Mouse (Mus musculus): Measurements from ENCODE around the gene Nol3. TPM values are rescaled to one million over a fixed set of nuclear protein-coding genes. Genes with fewer than 3 reads are reported as not detected.

The Nol3 gene
- total RNA-seq, 2 experiments from 2014 or later = not detected

DNA sequence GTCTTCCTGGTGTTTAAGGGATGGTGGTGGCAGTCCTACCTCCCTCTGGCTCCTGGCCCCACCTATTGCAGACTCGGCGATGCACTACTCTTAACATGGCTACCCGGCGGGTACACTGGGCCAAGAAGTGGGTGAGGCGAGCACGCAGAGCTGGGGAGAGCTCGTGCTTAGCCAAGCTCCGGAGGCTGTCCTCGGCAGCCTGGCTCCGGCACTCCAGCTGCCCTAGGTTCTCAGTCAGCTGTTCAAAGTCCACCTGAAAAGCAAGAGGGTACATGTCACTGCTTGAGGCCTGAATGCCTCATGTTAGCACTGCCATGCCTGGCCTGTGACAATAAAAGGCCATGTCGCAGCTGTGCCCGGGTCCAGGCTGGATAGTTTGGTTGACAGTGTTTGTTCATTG is 54.4 kb downstream of the Nol3 start:
- no peak for ATAC-seq (replicated peaks; ENCODE audit: low FRiP score, poor library complexity, severe bottlenecking)

- ATAC-seq (replicated peaks; ENCODE audit: low FRiP score, poor library complexity, severe bottlenecking) = no peak
These were observed 55.5 kb downstream of the Nol3 start for GRCm38 (mm10) chr8:105331469-105331868.

Other genes starting within 250 kb of the Nol3 start
- gene Ces3a, start 227.5 kb upstream of the Nol3 start, total RNA-seq (2015; ENCODE audit: low replicate concordance) = not detected in 2 replicates
- not detected in 2 replicates for gene Ces3a, start 227.5 kb upstream of the Nol3 start, total RNA-seq (2017; ENCODE audit: low replicate concordance)
- gene Ces3b, start 192.4 kb upstream of the Nol3 start, total RNA-seq (2015; ENCODE audit: low replicate concordance) = not detected in 2 replicates
- gene Ces3b, start 192.4 kb upstream of the Nol3 start, total RNA-seq (2017; ENCODE audit: low replicate concordance) = not detected in 2 replicates
- not detected in 2 replicates for gene Ces4a, start 144.3 kb upstream of the Nol3 start, total RNA-seq (2015; ENCODE audit: low replicate concordance)
- gene Ces4a, start 144.3 kb upstream of the Nol3 start, total RNA-seq (2017; ENCODE audit: low replicate concordance) = not detected in 2 replicates
- 25.9 and 34.4 TPM in 2 replicates for gene Cbfb, start 105.5 kb upstream of the Nol3 start, total RNA-seq (2015; ENCODE audit: low replicate concordance)
- 18.0 and 29.3 TPM in 2 replicates for gene Cbfb, start 105.5 kb upstream of the Nol3 start, total RNA-seq (2017; ENCODE audit: low replicate concordance)
- 19.8 and 24.3 TPM in 2 replicates for gene D230025D16Rik, start 51.0 kb upstream of the Nol3 start, total RNA-seq (2015; ENCODE audit: low replicate concordance)
- gene D230025D16Rik, start 51.0 kb upstream of the Nol3 start, total RNA-seq (2017; ENCODE audit: low replicate concordance) = 12.9 and 19.5 TPM in 2 replicates
- gene B3gnt9, start 21.0 kb upstream of the Nol3 start, total RNA-seq (2015; ENCODE audit: low replicate concordance) = 1.7 and 2.9 TPM in 2 replicates
- 0.77 TPM in 1 of 2 replicates, not detected in the other for gene B3gnt9, start 21.0 kb upstream of the Nol3 start, total RNA-seq (2017; ENCODE audit: low replicate concordance)
- gene Tradd, start 11.5 kb upstream of the Nol3 start, total RNA-seq (2015; ENCODE audit: low replicate concordance) = 5.8 and 6.7 TPM in 2 replicates
- gene Tradd, start 11.5 kb upstream of the Nol3 start, total RNA-seq (2017; ENCODE audit: low replicate concordance) = 2.7 TPM in 1 of 2 replicates, not detected in the other
- 2.5 TPM in 1 of 2 replicates, not detected in the other for gene Fbxl8, start 11.5 kb upstream of the Nol3 start, total RNA-seq (2015; ENCODE audit: low replicate concordance)
- gene Fbxl8, start 11.5 kb upstream of the Nol3 start, total RNA-seq (2017; ENCODE audit: low replicate concordance) = 0.08 TPM in 1 of 2 replicates, not detected in the other
- gene Hsf4, start 6.3 kb upstream of the Nol3 start, total RNA-seq (2015; ENCODE audit: low replicate concordance) = not detected in 2 replicates
- gene Hsf4, start 6.3 kb upstream of the Nol3 start, total RNA-seq (2017; ENCODE audit: low replicate concordance) = not detected in 2 replicates
- 1.7 TPM in 1 of 2 replicates, not detected in the other for gene 4931428F04Rik, start 13.7 kb downstream of the Nol3 start, total RNA-seq (2015; ENCODE audit: low replicate concordance)
- gene 4931428F04Rik, start 13.7 kb downstream of the Nol3 start, total RNA-seq (2017; ENCODE audit: low replicate concordance) = 1.7 TPM in 1 of 2 replicates, not detected in the other
- gene Exoc3l, start 20.0 kb downstream of the Nol3 start, total RNA-seq (2015; ENCODE audit: low replicate concordance) = 3.2 TPM in 1 of 2 replicates, not detected in the other
- 8.5 and 18.6 TPM in 2 replicates for gene Exoc3l, start 20.0 kb downstream of the Nol3 start, total RNA-seq (2017; ENCODE audit: low replicate concordance)
- 632 and 674 TPM in 2 replicates for gene E2f4, start 21.5 kb downstream of the Nol3 start, total RNA-seq (2015; ENCODE audit: low replicate concordance)
- 268 and 326 TPM in 2 replicates for gene E2f4, start 21.5 kb downstream of the Nol3 start, total RNA-seq (2017; ENCODE audit: low replicate concordance)
- 10.1 and 18.7 TPM in 2 replicates for gene Elmo3, start 29.5 kb downstream of the Nol3 start, total RNA-seq (2015; ENCODE audit: low replicate concordance)
- 14.0 and 21.9 TPM in 2 replicates for gene Elmo3, start 29.5 kb downstream of the Nol3 start, total RNA-seq (2017; ENCODE audit: low replicate concordance)
- gene Lrrc29, start 50.1 kb downstream of the Nol3 start, total RNA-seq (2015; ENCODE audit: low replicate concordance) = 23.4 and 26.8 TPM in 2 replicates
- 24.8 and 31.7 TPM in 2 replicates for gene Lrrc29, start 50.1 kb downstream of the Nol3 start, total RNA-seq (2017; ENCODE audit: low replicate concordance)
- gene Tmem208, start 50.2 kb downstream of the Nol3 start, total RNA-seq (2015; ENCODE audit: low replicate concordance) = 67.9 and 68.8 TPM in 2 replicates
- gene Tmem208, start 50.2 kb downstream of the Nol3 start, total RNA-seq (2017; ENCODE audit: low replicate concordance) = 18.1 and 30.2 TPM in 2 replicates
- 1.3 and 3.2 TPM in 2 replicates for gene Fhod1, start 71.8 kb downstream of the Nol3 start, total RNA-seq (2015; ENCODE audit: low replicate concordance)
- gene Fhod1, start 71.8 kb downstream of the Nol3 start, total RNA-seq (2017; ENCODE audit: low replicate concordance) = 0.08 and 0.90 TPM in 2 replicates
- gene Slc9a5, start 72.7 kb downstream of the Nol3 start, total RNA-seq (2015; ENCODE audit: low replicate concordance) = 2.9 TPM in 1 of 2 replicates, not detected in the other
- gene Slc9a5, start 72.7 kb downstream of the Nol3 start, total RNA-seq (2017; ENCODE audit: low replicate concordance) = not detected in 2 replicates
- gene Plekhg4, start 97.1 kb downstream of the Nol3 start, total RNA-seq (2015; ENCODE audit: low replicate concordance) = not detected in 2 replicates
- not detected in 2 replicates for gene Plekhg4, start 97.1 kb downstream of the Nol3 start, total RNA-seq (2017; ENCODE audit: low replicate concordance)
- gene Kctd19, start 137.4 kb downstream of the Nol3 start, total RNA-seq (2015; ENCODE audit: low replicate concordance) = not detected in 2 replicates
- gene Kctd19, start 137.4 kb downstream of the Nol3 start, total RNA-seq (2017; ENCODE audit: low replicate concordance) = not detected in 2 replicates
- 1.4 TPM in 1 of 2 replicates, not detected in the other for gene Lrrc36, start 137.4 kb downstream of the Nol3 start, total RNA-seq (2015; ENCODE audit: low replicate concordance)
- gene Lrrc36, start 137.4 kb downstream of the Nol3 start, total RNA-seq (2017; ENCODE audit: low replicate concordance) = 1.2 TPM in 1 of 2 replicates, not detected in the other
- 2.5 TPM in 1 of 2 replicates, not detected in the other for gene Tppp3, start 195.4 kb downstream of the Nol3 start, total RNA-seq (2015; ENCODE audit: low replicate concordance)
- 2.2 TPM in 1 of 2 replicates, not detected in the other for gene Tppp3, start 195.4 kb downstream of the Nol3 start, total RNA-seq (2017; ENCODE audit: low replicate concordance)
- 2.5 TPM in 1 of 2 replicates, not detected in the other for gene Zdhhc1, start 220.8 kb downstream of the Nol3 start, total RNA-seq (2015; ENCODE audit: low replicate concordance)
- gene Zdhhc1, start 220.8 kb downstream of the Nol3 start, total RNA-seq (2017; ENCODE audit: low replicate concordance) = 0.39 TPM in 1 of 2 replicates, not detected in the other
- gene Hsd11b2, start 242.6 kb downstream of the Nol3 start, total RNA-seq (2015; ENCODE audit: low replicate concordance) = not detected in 2 replicates
- gene Hsd11b2, start 242.6 kb downstream of the Nol3 start, total RNA-seq (2017; ENCODE audit: low replicate concordance) = not detected in 2 replicates